Comparison of ENCODE assay signal across 8 mouse cellular contexts in the genomic region with DNA sequence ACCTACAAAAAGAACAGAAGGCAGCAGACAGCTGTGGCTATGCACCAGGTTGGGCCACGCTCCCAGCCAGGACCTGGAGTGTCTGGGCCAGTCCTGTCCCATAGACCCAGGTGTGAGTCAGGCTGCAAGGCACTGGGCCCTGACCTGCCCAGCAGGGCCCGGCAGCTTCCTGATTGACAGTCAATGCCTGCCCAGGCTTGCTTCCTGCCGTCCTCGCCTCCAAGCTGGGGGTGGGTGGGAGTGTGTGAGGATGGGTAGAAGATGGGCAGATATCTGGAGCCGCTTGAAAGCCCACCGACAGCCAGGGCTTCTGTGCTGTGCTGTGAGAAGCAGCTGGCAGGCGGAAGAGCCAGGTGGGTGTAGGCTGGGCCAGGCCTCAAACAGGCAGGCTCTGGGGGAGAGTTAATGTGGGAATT. TPM values are rescaled to one million over a fixed set of nuclear protein-coding genes. Genes with fewer than 3 reads are reported as not detected.
DNase-seq lines count a peak whose midpoint lies in the region; ATAC-seq and TF ChIP-seq lines count a peak whose summit lies in the region.

No protein-coding gene starts in this region.

- no peaks in the 10 kb centered on the region for H3K27me3 ChIP-seq in forebrain, embryonic 15.5 days
- no peaks in the 10 kb centered on the region for H3K27me3 ChIP-seq in kidney, embryonic 15.5 days
- H3K27me3 ChIP-seq in lung, postnatal 0 days (replicated peaks; ENCODE audit: insufficient read depth, low read length) = no peaks in the 10 kb centered on the region
- H3K27me3 ChIP-seq in stomach, embryonic 15.5 days (replicated peaks) = no peaks in the 10 kb centered on the region

- H3K36me3 ChIP-seq in forebrain, embryonic 15.5 days = no peaks in the 10 kb centered on the region
- H3K36me3 ChIP-seq in kidney, embryonic 15.5 days = no peaks in the 10 kb centered on the region
- H3K36me3 ChIP-seq in lung, postnatal 0 days (ENCODE audit: insufficient read depth, low read length) = no peaks in the 10 kb centered on the region
- H3K36me3 ChIP-seq in stomach, embryonic 15.5 days = no peaks in the 10 kb centered on the region

- TF ChIP-seq POLR2A in brain, embryonic 14.5 days (IDR thresholded peaks at IDR 0.05; ENCODE audit: borderline replicate concordance, extremely low read depth, insufficient read depth, insufficient read length, poor library complexity, severe bottlenecking) = no peak

- peak overlapping the region; percentile 81 for H3K27ac ChIP-seq in forebrain, embryonic 15.5 days (replicated peaks)
- peak overlapping the region; percentile 94 for H3K27ac ChIP-seq in kidney, embryonic 15.5 days
- peak overlapping the region; percentile 68 for H3K27ac ChIP-seq in lung, postnatal 0 days (ENCODE audit: low read length)
- H3K27ac ChIP-seq in stomach, embryonic 15.5 days = peak overlapping the region; percentile 94

- ATAC-seq in forebrain, embryonic 15.5 days (replicated peaks) = peak; percentile 64
- peak; percentile 76 for ATAC-seq in kidney, embryonic 15.5 days (replicated peaks; ENCODE audit: low FRiP score)
- peak; percentile 33 for ATAC-seq in lung, postnatal 0 days
- peak; percentile 32; the same call in 1 of the 2 replicates for ATAC-seq in stomach, embryonic 15.5 days (ENCODE audit: insufficient read depth, low FRiP score, low read depth)

- H3K9me3 ChIP-seq in forebrain, embryonic 15.5 days = no peaks in the 10 kb centered on the region
- no peaks in the 10 kb centered on the region for H3K9me3 ChIP-seq in kidney, embryonic 15.5 days (replicated peaks)
- H3K9me3 ChIP-seq in lung, postnatal 0 days (ENCODE audit: low read length) = no peaks in the 10 kb centered on the region
- H3K9me3 ChIP-seq in stomach, embryonic 15.5 days = no peaks in the 10 kb centered on the region

- DNase-seq in adrenal gland, postnatal 14 days = peak; percentile 48
- DNase-seq in adrenal gland, adult 8-10 months = no peak
- DNase-seq in brain, embryonic 14.5 days (ENCODE audit: low read depth) = peak; percentile 77
- DNase-seq in lung, postnatal 0 days (ENCODE audit: low spot score) = peak; percentile 32
- no peak for DNase-seq in ovary, postnatal 14 days (ENCODE audit: low spot score)

- peak overlapping the region; percentile 13; the same call in 1 of the 2 replicates for H3K9ac ChIP-seq in forebrain, embryonic 15.5 days (replicated peaks)
- peak overlapping the region; percentile 8; the same call in 1 of the 2 replicates for H3K9ac ChIP-seq in kidney, embryonic 15.5 days
- no peak overlapping the region for H3K9ac ChIP-seq in lung, postnatal 0 days (replicated peaks; ENCODE audit: low read depth)
- H3K9ac ChIP-seq in stomach, embryonic 15.5 days = peak overlapping the region; percentile 22; the same call in 1 of the 2 replicates

- no peak for TF ChIP-seq EP300 in lung, postnatal 0 days (IDR thresholded peaks at IDR 0.05)

- peaks cover 73% of the 10 kb centered on the region for H3K4me1 ChIP-seq in forebrain, embryonic 15.5 days
- peaks cover 84% of the 10 kb centered on the region for H3K4me1 ChIP-seq in kidney, embryonic 15.5 days
- H3K4me1 ChIP-seq in lung, postnatal 0 days (ENCODE audit: insufficient read depth, low read depth, low read length) = peaks cover 19% of the 10 kb centered on the region
- H3K4me1 ChIP-seq in stomach, embryonic 15.5 days = peaks cover 71% of the 10 kb centered on the region

- peak overlapping the region; percentile 17; the same call in 1 of the 2 replicates for H3K4me2 ChIP-seq in forebrain, embryonic 15.5 days (replicated peaks)
- H3K4me2 ChIP-seq in kidney, embryonic 15.5 days = peak overlapping the region; percentile 31
- no peak overlapping the region for H3K4me2 ChIP-seq in lung, postnatal 0 days (replicated peaks; ENCODE audit: low read depth, low read length)
- H3K4me2 ChIP-seq in stomach, embryonic 15.5 days = peak overlapping the region; percentile 44

- 30% methylated on average over 7 of the region's 7 CpGs for WGBS in forebrain, embryonic 15.5 days
- WGBS in kidney, embryonic 15.5 days = 23% methylated on average over 7 of the region's 7 CpGs
- 28% methylated on average over 7 of the region's 7 CpGs for WGBS in lung, postnatal 0 days
- WGBS in stomach, embryonic 15.5 days = 29% methylated on average over 7 of the region's 7 CpGs

- no peak overlapping the region for H3K4me3 ChIP-seq in forebrain, embryonic 15.5 days
- 0 out of 2 replicates have a peak overlapping the region, but pooled peaks have one; percentile 0 for H3K4me3 ChIP-seq in kidney, embryonic 15.5 days (replicated peaks)
- no peak overlapping the region for H3K4me3 ChIP-seq in lung, postnatal 0 days (ENCODE audit: low read depth, low read length)
- peak overlapping the region; percentile 2; the same call in 1 of the 2 replicates for H3K4me3 ChIP-seq in stomach, embryonic 15.5 days (replicated peaks)

- TF ChIP-seq CTCF in brain, embryonic 14.5 days (IDR thresholded peaks at IDR 0.05; ENCODE audit: borderline replicate concordance, extremely low read depth, insufficient read depth, insufficient read length) = no peak
- TF ChIP-seq CTCF in lung, postnatal 0 days (IDR thresholded peaks at IDR 0.05) = no peak

RNA-seq across cellular contexts. Expression of a gene that starts 24.2 kb away (rescaled TPM):
- total RNA-seq in adrenal gland, postnatal 14 days (2021) = 86.4 and 91.3 TPM in 2 replicates
- total RNA-seq in adrenal gland, adult 8-10 months (2022) = 100 to 1,000 TPM; 140 to 182 (median 166) TPM
- polyA plus RNA-seq in brain, embryonic 14.5 days (2012; rRNA removed) = 94.4 and 171 TPM in 2 replicates
- polyA plus RNA-seq in forebrain, embryonic 15.5 days (2015; fragmentation: Nextera tagmentation; extraction: Ambion mirVana) = 76.2 and 88.8 TPM in 2 replicates
- 49.2 and 49.7 TPM in 2 replicates for polyA plus RNA-seq in kidney, embryonic 15.5 days (2015; fragmentation: Nextera tagmentation; extraction: Ambion mirVana)
- 21.2 and 24.6 TPM in 2 replicates for polyA plus RNA-seq in lung, postnatal 0 days (2015; fragmentation: Nextera tagmentation; extraction: Ambion mirVana)
- 43.7 and 48.2 TPM in 2 replicates for polyA plus RNA-seq in stomach, embryonic 15.5 days (2015; fragmentation: Nextera tagmentation; extraction: Ambion mirVana)

Comparison
In these comparisons a context has a peak if more than half of its experiments do, and no peak if none do; other contexts are left out.
1. DNase-seq: peak in adrenal gland, postnatal 14 days (single experiment), brain, embryonic 14.5 days (single experiment) and lung, postnatal 0 days (single experiment); none in adrenal gland, adult 8-10 months (single experiment) and ovary, postnatal 14 days (single experiment).
2. H3K4me3 ChIP-seq: peak in kidney, embryonic 15.5 days (single experiment) and stomach, embryonic 15.5 days (single experiment); none in forebrain, embryonic 15.5 days (single experiment) and lung, postnatal 0 days (single experiment).
3. Peak in every context shown above with its lines, with median percentiles within 50 percentile points of each other: ATAC-seq and H3K27ac ChIP-seq.